Mouse (Mus musculus): ENCODE results near the gene 4921524J17Rik. TPM values are rescaled to one million over a fixed set of nuclear protein-coding genes. Genes with fewer than 3 reads are reported as not detected.

The 4921524J17Rik gene
- polyA plus RNA-seq, 1 experiment, result 12.3 TPM

GRCm38 (mm10) chr8:85452328-85452727 lies 19.7 kb upstream of the 4921524J17Rik start:
- no peaks in the 10 kb centered on the region for H3K4me1 ChIP-seq (ENCODE audit: control insufficient read depth, insufficient read depth, low read length)
- H3K4me3 ChIP-seq (ENCODE audit: insufficient read depth, low read length), result no peak overlapping the region
- TF ChIP-seq CTCF (IDR thresholded peaks at IDR 0.05; ENCODE audit: extremely low read depth, insufficient read depth, low read length) (no peak), POLR2A (IDR thresholded peaks at IDR 0.05; ENCODE audit: extremely low read depth, insufficient read depth, low read length) (no peak)
- H3K27ac ChIP-seq (ENCODE audit: insufficient read depth, low read length), result no peak overlapping the region

- no peak overlapping the region for H3K27ac ChIP-seq (ENCODE audit: insufficient read depth, low read length)
Observed at GRCm38 (mm10) chr8:85450335-85450734, 17.7 kb upstream of the 4921524J17Rik start.

GRCm38 (mm10) chr8:85445936-85446685 lies 13.5 kb upstream of the 4921524J17Rik start:
- TF ChIP-seq POLR2A (IDR thresholded peaks at IDR 0.05; ENCODE audit: extremely low read depth, insufficient read depth, low read length) (no peak), CTCF (IDR thresholded peaks at IDR 0.05; ENCODE audit: extremely low read depth, insufficient read depth, low read length) (no peak)
- Histone ChIP-seq H3K4me3 (ENCODE audit: insufficient read depth, low read length) (no peak overlapping the region), H3K27ac (ENCODE audit: insufficient read depth, low read length) (no peak overlapping the region), H3K4me1 (ENCODE audit: control insufficient read depth, insufficient read depth, low read length) (no peaks in the 10 kb centered on the region)

More at GRCm38 (mm10) chr8:85450335-85450734, 17.7 kb upstream of the 4921524J17Rik start:
- no peak overlapping the region for H3K4me3 ChIP-seq (ENCODE audit: insufficient read depth, low read length)
- H3K4me1 ChIP-seq (ENCODE audit: control insufficient read depth, insufficient read depth, low read length), result no peaks in the 10 kb centered on the region
- no peak for TF ChIP-seq POLR2A (IDR thresholded peaks at IDR 0.05; ENCODE audit: extremely low read depth, insufficient read depth, low read length)
- TF ChIP-seq CTCF (IDR thresholded peaks at IDR 0.05; ENCODE audit: extremely low read depth, insufficient read depth, low read length), result no peak

GRCm38 (mm10) chr8:85444092-85444491 lies 11.5 kb upstream of the 4921524J17Rik start:
- TF ChIP-seq POLR2A (IDR thresholded peaks at IDR 0.05; ENCODE audit: extremely low read depth, insufficient read depth, low read length), result no peak
- TF ChIP-seq CTCF (IDR thresholded peaks at IDR 0.05; ENCODE audit: extremely low read depth, insufficient read depth, low read length), result no peak
- Histone ChIP-seq H3K27ac (ENCODE audit: insufficient read depth, low read length) (no peak overlapping the region), H3K4me3 (ENCODE audit: insufficient read depth, low read length) (no peak overlapping the region), H3K4me1 (ENCODE audit: control insufficient read depth, insufficient read depth, low read length) (no peaks in the 10 kb centered on the region)

- no peak for TF ChIP-seq CTCF (IDR thresholded peaks at IDR 0.05; ENCODE audit: extremely low read depth, insufficient read depth, low read length)
- no peak for TF ChIP-seq POLR2A (IDR thresholded peaks at IDR 0.05; ENCODE audit: extremely low read depth, insufficient read depth, low read length)
- Histone ChIP-seq H3K27ac (ENCODE audit: insufficient read depth, low read length) (no peak overlapping the region), H3K4me3 (ENCODE audit: insufficient read depth, low read length) (no peak overlapping the region), H3K4me1 (ENCODE audit: control insufficient read depth, insufficient read depth, low read length) (no peaks in the 10 kb centered on the region)
Observed at GRCm38 (mm10) chr8:85441564-85441963, 8.9 kb upstream of the 4921524J17Rik start.

- Histone ChIP-seq H3K27ac (ENCODE audit: insufficient read depth, low read length) (no peak overlapping the region), H3K4me3 (ENCODE audit: insufficient read depth, low read length) (no peak overlapping the region), H3K4me1 (ENCODE audit: control insufficient read depth, insufficient read depth, low read length) (peaks cover 1% of the 10 kb centered on the region; the same call in 1 of the 2 replicates)
- no peak for TF ChIP-seq CTCF (IDR thresholded peaks at IDR 0.05; ENCODE audit: extremely low read depth, insufficient read depth, low read length)
- TF ChIP-seq POLR2A (IDR thresholded peaks at IDR 0.05; ENCODE audit: extremely low read depth, insufficient read depth, low read length), result no peak
Observed at GRCm38 (mm10) chr8:85435736-85436135, 3.1 kb upstream of the 4921524J17Rik start.

- H3K4me1 ChIP-seq (ENCODE audit: control insufficient read depth, insufficient read depth, low read length), result peaks cover 3% of the 10 kb centered on the region; the same call in 1 of the 2 replicates
- no peak overlapping the region for H3K27ac ChIP-seq (ENCODE audit: insufficient read depth, low read length)
- TF ChIP-seq CTCF (IDR thresholded peaks at IDR 0.05; ENCODE audit: extremely low read depth, insufficient read depth, low read length) (no peak), POLR2A (IDR thresholded peaks at IDR 0.05; ENCODE audit: extremely low read depth, insufficient read depth, low read length) (no peak)
- no peak overlapping the region for H3K4me3 ChIP-seq (ENCODE audit: insufficient read depth, low read length)
Observed at GRCm38 (mm10) chr8:85434817-85435216, 2.2 kb upstream of the 4921524J17Rik start.

GRCm38 (mm10) chr8:85433017-85433393 lies 372 bp upstream of the 4921524J17Rik start:
- peak overlapping the region; percentile 79 for H3K4me3 ChIP-seq (ENCODE audit: insufficient read depth, low read length)
- no peak overlapping the region for H3K27ac ChIP-seq (ENCODE audit: insufficient read depth, low read length)
- peaks cover 4% of the 10 kb centered on the region; the same call in 1 of the 2 replicates for H3K4me1 ChIP-seq (ENCODE audit: control insufficient read depth, insufficient read depth, low read length)
- TF ChIP-seq CTCF (IDR thresholded peaks at IDR 0.05; ENCODE audit: extremely low read depth, insufficient read depth, low read length) (no peak), POLR2A (IDR thresholded peaks at IDR 0.05; ENCODE audit: extremely low read depth, insufficient read depth, low read length) (no peak)

- TF ChIP-seq POLR2A (IDR thresholded peaks at IDR 0.05; ENCODE audit: extremely low read depth, insufficient read depth, low read length) (no peak), CTCF (IDR thresholded peaks at IDR 0.05; ENCODE audit: extremely low read depth, insufficient read depth, low read length) (no peak)
- Histone ChIP-seq H3K27ac (ENCODE audit: insufficient read depth, low read length) (0 out of 2 replicates have a peak overlapping the region, but pooled peaks have one; percentile 1), H3K4me1 (ENCODE audit: control insufficient read depth, insufficient read depth, low read length) (peaks cover 4% of the 10 kb centered on the region; the same call in 1 of the 2 replicates), H3K4me3 (ENCODE audit: insufficient read depth, low read length) (peak overlapping the region; percentile 79)
Observed at GRCm38 (mm10) chr8:85431281-85432167, 1.1 kb downstream of the 4921524J17Rik start.

Data from cortical plate, adult 2 months (tissue).